Mouse (Mus musculus) C2C12 (cell line): ENCODE results near the gene Gm20388. TPM values are rescaled to one million over a fixed set of nuclear protein-coding genes. Genes with fewer than 3 reads are reported as not detected.

Experiments
- H3K27me3 ChIP-seq: one replicate; pipeline ENCODE4 v1.6.1; 2011; ENCODE audit not compliant: control insufficient read depth, insufficient read depth, insufficient read length
- H3K36me3 ChIP-seq: one replicate; pipeline ENCODE4 v1.6.1; 2011; ENCODE audit not compliant: control insufficient read depth, insufficient read depth
- H3K4me3 ChIP-seq: one replicate; pipeline ENCODE4 v1.5.1; 2011; ENCODE audit warnings: mild to moderate bottlenecking, control low read depth; ENCODE audit not compliant: poor library complexity, insufficient read depth, severe bottlenecking
- H3K79me2 ChIP-seq: one replicate; pipeline ENCODE4 v1.6.1; 2011; ENCODE audit not compliant: control insufficient read depth, insufficient read depth
- H3K79me3 ChIP-seq: one replicate; pipeline ENCODE4 v1.6.1; 2011; ENCODE audit warnings: low read depth, control low read depth
- H3ac ChIP-seq: one replicate; pipeline ENCODE3; 2011; ENCODE audit warnings: low read depth; ENCODE audit not compliant: control insufficient read depth, insufficient read length
- CEBPB ChIP-seq: IDR thresholded peaks from one replicate; pipeline ENCODE4 v1.6.1; 2011; ENCODE audit warnings: low read depth, mild to moderate bottlenecking, control low read depth, moderate library complexity
- CTCF ChIP-seq: IDR thresholded peaks from one replicate; pipeline ENCODE4 v1.5.1; 2011; ENCODE audit not compliant: control insufficient read depth, insufficient read depth, insufficient read length
- FOSL1 ChIP-seq: IDR thresholded peaks from one replicate; pipeline ENCODE4 v1.8.0; 2011; ENCODE audit warnings: mild to moderate bottlenecking, low read length; ENCODE audit not compliant: poor library complexity, insufficient read depth, severe bottlenecking
- MAX ChIP-seq: IDR thresholded peaks from one replicate; pipeline ENCODE4 v1.6.1; 2011; ENCODE audit warnings: mild to moderate bottlenecking, control low read depth
- MYOD1 ChIP-seq: IDR thresholded peaks from one replicate; pipeline ENCODE4 v1.6.1; 2011; ENCODE audit warnings: low read depth; ENCODE audit not compliant: control insufficient read depth, insufficient read length
- MYOG ChIP-seq: IDR thresholded peaks from one replicate; pipeline ENCODE4 v1.6.1; 2011; ENCODE audit not compliant: control insufficient read depth, insufficient read length; ENCODE audit errors: extremely low read depth
- USF1 ChIP-seq: IDR thresholded peaks from one replicate; pipeline ENCODE4 v1.6.1; 2011; ENCODE audit warnings: low read depth, mild to moderate bottlenecking, control low read depth, moderate library complexity
- polyA plus RNA-seq: library from polyadenylated mRNA; unstranded; fragments of >200 nt; fragmentation: generic; extraction: Trizol; gene quantifications from one replicate; pipeline ENCODE4 v1.2.1, GENCODE M21; 2012; ENCODE audit warnings: missing spikeins

The Gm20388 gene
- polyA plus RNA-seq, 1 experiment, result 15.0 TPM

GRCm38 (mm10) chr8:124193992-124194391 lies 4283.4 kb downstream of the Gm20388 start:
- no peaks in the 10 kb centered on the region for H3K79me3 ChIP-seq
- H3K4me3 ChIP-seq, result no peak overlapping the region
- no peaks in the 10 kb centered on the region for H3K27me3 ChIP-seq
- no peaks in the 10 kb centered on the region for H3K79me2 ChIP-seq
- TF ChIP-seq CEBPB (no peak), FOSL1 (no peak), CTCF (no peak)
- no peak overlapping the region for H3ac ChIP-seq
- no peaks in the 10 kb centered on the region for H3K36me3 ChIP-seq

GRCm38 (mm10) chr8:124196195-124196594 lies 4285.6 kb downstream of the Gm20388 start:
- Histone ChIP-seq H3ac (no peak overlapping the region), H3K79me2 (no peaks in the 10 kb centered on the region), H3K36me3 (no peaks in the 10 kb centered on the region), H3K27me3 (no peaks in the 10 kb centered on the region), H3K4me3 (no peak overlapping the region), H3K79me3 (no peaks in the 10 kb centered on the region)
- TF ChIP-seq MYOD1 (no peak), CEBPB (no peak), CTCF (no peak), MYOG (no peak), MAX (no peak), USF1 (no peak), FOSL1 (no peak)

GRCm38 (mm10) chr8:124196797-124197196 lies 4286.2 kb downstream of the Gm20388 start:
- Histone ChIP-seq H3K36me3 (no peaks in the 10 kb centered on the region), H3K27me3 (no peaks in the 10 kb centered on the region), H3K79me2 (no peaks in the 10 kb centered on the region), H3K4me3 (no peak overlapping the region), H3K79me3 (no peaks in the 10 kb centered on the region), H3ac (no peak overlapping the region)
- no peak for TF ChIP-seq MYOG
- TF ChIP-seq MYOD1, result no peak
- no peak for TF ChIP-seq MAX
- TF ChIP-seq FOSL1, result no peak
- TF ChIP-seq USF1, result no peak
- no peak for TF ChIP-seq CTCF
- no peak for TF ChIP-seq CEBPB

- H3ac ChIP-seq, result no peak overlapping the region
- no peaks in the 10 kb centered on the region for H3K27me3 ChIP-seq
- TF ChIP-seq CEBPB (no peak), CTCF (no peak), MYOD1 (no peak), MAX (no peak), MYOG (no peak), FOSL1 (no peak), USF1 (no peak)
- H3K79me2 ChIP-seq, result no peaks in the 10 kb centered on the region
- H3K36me3 ChIP-seq, result no peaks in the 10 kb centered on the region
- no peak overlapping the region for H3K4me3 ChIP-seq
- H3K79me3 ChIP-seq, result no peaks in the 10 kb centered on the region
Observed at GRCm38 (mm10) chr8:124198230-124198629, 4287.6 kb downstream of the Gm20388 start.

- Histone ChIP-seq H3K79me3 (no peaks in the 10 kb centered on the region), H3K79me2 (no peaks in the 10 kb centered on the region), H3K4me3 (no peak overlapping the region), H3K36me3 (no peaks in the 10 kb centered on the region), H3ac (no peak overlapping the region), H3K27me3 (no peaks in the 10 kb centered on the region)
- TF ChIP-seq MYOD1 (no peak), MAX (no peak), USF1 (no peak), CTCF (no peak), MYOG (no peak), CEBPB (no peak), FOSL1 (no peak)
Observed at GRCm38 (mm10) chr8:124200400-124200799, 4289.8 kb downstream of the Gm20388 start.

DNA sequence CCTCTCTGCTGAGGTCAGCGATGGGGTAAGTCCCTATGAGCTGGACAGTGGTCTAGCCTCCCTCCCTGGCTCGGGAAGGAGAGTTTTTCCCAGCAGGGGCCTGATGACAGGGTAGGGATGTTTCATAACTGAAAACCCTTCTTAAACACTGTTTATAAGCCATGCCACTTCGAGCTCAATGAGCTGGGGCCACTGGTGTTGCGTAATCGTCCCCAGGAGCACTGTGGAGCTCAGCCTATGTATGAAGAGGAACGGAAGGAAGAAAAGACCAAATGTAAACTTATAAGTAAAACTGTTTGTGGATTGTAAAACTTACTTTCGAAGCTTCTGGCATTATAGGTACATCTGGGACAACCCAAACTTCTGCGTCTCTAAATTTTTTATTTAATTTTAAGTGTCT lies 4291.1 kb downstream of the Gm20388 start:
- H3ac ChIP-seq, result no peak overlapping the region
- peak; percentile 98 for TF ChIP-seq CEBPB
- no peak for TF ChIP-seq CTCF
- H3K79me3 ChIP-seq, result no peaks in the 10 kb centered on the region
- no peaks in the 10 kb centered on the region for H3K27me3 ChIP-seq
- no peak overlapping the region for H3K4me3 ChIP-seq
- H3K36me3 ChIP-seq, result no peaks in the 10 kb centered on the region
- H3K79me2 ChIP-seq, result no peaks in the 10 kb centered on the region
